Mouse (Mus musculus): ENCODE results near the gene Entpd2. TPM values are rescaled to one million over a fixed set of nuclear protein-coding genes. Genes with fewer than 3 reads are reported as not detected.

The Entpd2 gene
- total and polyA plus RNA-seq, 3 experiments: not detected

GRCm38 (mm10) chr2:25356208-25357079 lies 39.2 kb upstream of the Entpd2 start, which contains the start of gene Dpp7 (continued):
- no peak for TF ChIP-seq BHLHE40 (IDR thresholded peaks at IDR 0.05; ENCODE audit: borderline replicate concordance, low read depth, low read length)
- no peak for TF ChIP-seq GATA1 (IDR thresholded peaks at IDR 0.05; ENCODE audit: low read depth, low read length)
- peak; percentile 28 for TF ChIP-seq ELF1 (IDR thresholded peaks at IDR 0.05; ENCODE audit: low read depth, low read length)

GRCm38 (mm10) chr2:25359848-25360247 lies 35.8 kb upstream of the Entpd2 start:
- Histone ChIP-seq H3K27me3 (ENCODE audit: control insufficient read depth in 1 of 2, insufficient read depth in 2 of 2, low read length in 2 of 2) (no peaks in the 10 kb centered on the region), H3K9me3 (replicated peaks; ENCODE audit: insufficient read depth, low read length) (no peaks in the 10 kb centered on the region), H3K79me2 (ENCODE audit: control insufficient read depth, insufficient read depth, low read length, poor library complexity) (peaks cover 7% of the 10 kb centered on the region), H3K4me3 (ENCODE audit: control insufficient read depth in 1 of 2, insufficient read depth in 1 of 2, low read depth in 2 of 2, low read length in 2 of 2) (no peak overlapping the region), H3K9ac (ENCODE audit: control insufficient read depth, low read depth, low read length, poor library complexity, severe bottlenecking) (no peak overlapping the region), H3K27ac (ENCODE audit: control insufficient read depth, low read depth, low read length) (no peak overlapping the region), H3K4me1 (ENCODE audit: control insufficient read depth in 1 of 2, insufficient read depth in 2 of 2, low read length in 2 of 2) (peaks cover 0 to 19% of the 10 kb centered on the region in 2 experiments; a peak in 3 of 4 replicates), H3K36me3 (ENCODE audit: control insufficient read depth in 1 of 2, insufficient read depth in 2 of 2, low read length in 2 of 2) (no peaks in the 10 kb centered on the region; a peak in 2 of 4 replicates)
- no peak for TF ChIP-seq MYC (IDR thresholded peaks at IDR 0.05; ENCODE audit: low read depth, low read length)
- no peak for TF ChIP-seq CHD1 (IDR thresholded peaks at IDR 0.05; ENCODE audit: low read depth, low read length)
- no peak for TF ChIP-seq TAL1 (IDR thresholded peaks at IDR 0.05; ENCODE audit: low read length)
- no peak for TF ChIP-seq NELFE (IDR thresholded peaks at IDR 0.05; ENCODE audit: low read depth, low read length)
- TF ChIP-seq TCF12 (IDR thresholded peaks at IDR 0.05; ENCODE audit: low read depth, low read length): no peak
- no peak for TF ChIP-seq POLR2AphosphoS5 (IDR thresholded peaks at IDR 0.05; ENCODE audit: borderline replicate concordance, low read depth, low read length)
- no peak for TF ChIP-seq ZKSCAN1 (IDR thresholded peaks at IDR 0.05; ENCODE audit: low read depth, low read length)
- no peak for TF ChIP-seq ZC3H11A (IDR thresholded peaks at IDR 0.05; ENCODE audit: low read depth, low read length)
- no peak for TF ChIP-seq BHLHE40 (IDR thresholded peaks at IDR 0.05; ENCODE audit: borderline replicate concordance, low read depth, low read length)
- no peak for TF ChIP-seq KAT2A (conservative IDR thresholded peaks at IDR 0.05; ENCODE audit: low read depth, low read length)
- TF ChIP-seq GABPA (IDR thresholded peaks at IDR 0.05; ENCODE audit: low read depth, low read length): no peak
- no peak for TF ChIP-seq ZMIZ1 (IDR thresholded peaks at IDR 0.05; ENCODE audit: low read depth, low read length)
- no peak for TF ChIP-seq CHD2 (IDR thresholded peaks at IDR 0.05; ENCODE audit: low read length)
- no peak for TF ChIP-seq MAZ (IDR thresholded peaks at IDR 0.05; ENCODE audit: low read depth, low read length)
- TF ChIP-seq E2F4 (IDR thresholded peaks at IDR 0.05; ENCODE audit: borderline replicate concordance, low read depth, low read length): no peak
- no peak for DNase-seq (ENCODE audit: low read depth, low spot score)
